ENCODE assay signal across 9 mouse cellular contexts in genomic region chr12:86977833-86978232, GRCm38 (mm10). TPM values are rescaled to one million over a fixed set of nuclear protein-coding genes. Genes with fewer than 3 reads are reported as not detected.
DNase-seq lines count a peak whose midpoint lies in the region; ATAC-seq and TF ChIP-seq lines count a peak whose summit lies in the region.
"Had no signal": no experiment of that assay in that cellular context is flagged by ENCODE, and none has a peak within 500 bp of the region (broad histone marks: within the 10 kb centered on the region; RNA-seq: fewer than 3 reads in every experiment).

No protein-coding gene starts in this region.

- no peak overlapping the region; the same call in 1 of the 2 replicates for H3K4me2 ChIP-seq in kidney, embryonic 14.5 days (replicated peaks; ENCODE audit: low read depth, low read length)
- H3K4me2 ChIP-seq in midbrain, postnatal 0 days (ENCODE audit: low read depth, low read length, poor library complexity, severe bottlenecking) = no peak overlapping the region

- peaks cover 2% of the 10 kb centered on the region for H3K27me3 ChIP-seq in kidney, embryonic 14.5 days (ENCODE audit: control insufficient read depth, insufficient read depth, low read length)
- H3K27me3 ChIP-seq in midbrain, postnatal 0 days (ENCODE audit: insufficient read depth, low read length) = no peaks in the 10 kb centered on the region

- intact Hi-C loops in left cerebral cortex, postnatal 25 days (cut with DNase I) = no loop called here

- peaks cover 7% of the 10 kb centered on the region for H3K4me1 ChIP-seq in kidney, embryonic 14.5 days (ENCODE audit: control insufficient read depth, insufficient read depth, low read length)
- H3K4me1 ChIP-seq in brown adipose tissue, adult 24 weeks (ENCODE audit: control insufficient read depth, insufficient read depth, insufficient read length, low read length) = no peaks in the 10 kb centered on the region
- H3K4me1 ChIP-seq in midbrain, postnatal 0 days (ENCODE audit: insufficient read depth, low read length) = peaks cover 9% of the 10 kb centered on the region

- peak; percentile 63; the same call in 1 of the 2 replicates for ATAC-seq in kidney, embryonic 14.5 days (ENCODE audit: low FRiP score, low TSS enrichment)
- no peak for ATAC-seq in midbrain, postnatal 0 days (ENCODE audit: low FRiP score)

- DNase-seq in kidney, adult 8-10 months = no peak
- DNase-seq in NIH3T3 (ENCODE audit: low read depth) = peak; percentile 92
- peak; percentile 80 to 96 for DNase-seq in left cerebral cortex, postnatal 25 days (ENCODE audit: low spot score in 2 of 2)
- DNase-seq in midbrain, postnatal 0 days (ENCODE audit: low spot score) = no peak
- no peak for DNase-seq in spleen, postnatal 36 days (ENCODE audit: low spot score in 2 of 2)
- no peak for DNase-seq in gastrocnemius, adult 18-20 months (ENCODE audit: low spot score)

- H3K9ac ChIP-seq in kidney, embryonic 14.5 days (ENCODE audit: low read depth, low read length) = no peak overlapping the region
- no peak overlapping the region for H3K9ac ChIP-seq in midbrain, postnatal 0 days (replicated peaks; ENCODE audit: low read length, poor library complexity, severe bottlenecking)

- WGBS in kidney, embryonic 14.5 days = 20% methylated on average over 15 of the region's 15 CpGs
- WGBS in midbrain, postnatal 0 days = 28% methylated on average over 15 of the region's 15 CpGs

- no peak overlapping the region for H3K27ac ChIP-seq in kidney, embryonic 14.5 days (ENCODE audit: low read depth, low read length)
- peak overlapping the region; percentile 55; the same call in 1 of the 2 replicates for H3K27ac ChIP-seq in brown adipose tissue, adult 24 weeks (replicated peaks; ENCODE audit: low read depth, low read length)
- H3K27ac ChIP-seq in midbrain, postnatal 0 days (ENCODE audit: low read depth, low read length) = no peak overlapping the region
- H3K27ac ChIP-seq: macrophage had no signal

- H3K4me3 ChIP-seq in kidney, embryonic 14.5 days (ENCODE audit: low read length) = no peak overlapping the region
- 0 out of 2 replicates have a peak overlapping the region, but pooled peaks have one; percentile 21 for H3K4me3 ChIP-seq in brown adipose tissue, adult 24 weeks (ENCODE audit: insufficient read depth, low read depth, low read length)
- H3K4me3 ChIP-seq in midbrain, postnatal 0 days (ENCODE audit: low read depth, low read length) = no peak overlapping the region

- H3K36me3 ChIP-seq in kidney, embryonic 14.5 days (ENCODE audit: control insufficient read depth, insufficient read depth, low read length) = no peaks in the 10 kb centered on the region
- H3K36me3 ChIP-seq in midbrain, postnatal 0 days (ENCODE audit: insufficient read depth, low read length) = no peaks in the 10 kb centered on the region

- no peaks in the 10 kb centered on the region for H3K9me3 ChIP-seq in kidney, embryonic 14.5 days (ENCODE audit: control insufficient read depth, low read length)
- no peaks in the 10 kb centered on the region for H3K9me3 ChIP-seq in midbrain, postnatal 0 days (ENCODE audit: low read length)

- no peak for TF ChIP-seq CTCF in midbrain, postnatal 0 days (IDR thresholded peaks at IDR 0.05)

RNA-seq across cellular contexts. Expression of gene Zdhhc22, which starts 12.4 kb away (rescaled TPM):
- polyA plus RNA-seq in kidney, embryonic 14.5 days (2014; fragmentation: Nextera tagmentation; extraction: Ambion mirVana) = not detected in 2 replicates
- not detected in 2 replicates for polyA plus RNA-seq in brown adipose tissue, adult 24 weeks (2012; ENCODE audit: insufficient read depth, insufficient read length, missing spikeins)
- total RNA-seq in left cerebral cortex, postnatal 25 days (2021) = 10 to 100 TPM; 51.9 to 54.0 TPM
- total RNA-seq in midbrain, postnatal 0 days (2014; rRNA removed) = 19.4 and 21.9 TPM in 2 replicates
- polyA plus RNA-seq in midbrain, postnatal 0 days (2015; fragmentation: Nextera tagmentation; extraction: Ambion mirVana) = 30.9 and 32.2 TPM in 2 replicates
- not detected for total RNA-seq in gastrocnemius, adult 18-20 months (2021)
- polyA plus RNA-seq: macrophage had no signal

RNA-seq across cellular contexts. Expression of gene Cipc, which starts 31.0 kb away (rescaled TPM):
- polyA plus RNA-seq in kidney, embryonic 14.5 days (2014; fragmentation: Nextera tagmentation; extraction: Ambion mirVana) = 12.6 and 30.4 TPM in 2 replicates
- 15.9 and 16.4 TPM in 2 replicates for polyA plus RNA-seq in brown adipose tissue, adult 24 weeks (2012; ENCODE audit: insufficient read depth, insufficient read length, missing spikeins)
- 10 to 100 TPM; 79.9 to 87.8 TPM for total RNA-seq in left cerebral cortex, postnatal 25 days (2021)
- 65.7 and 77.5 TPM in 2 replicates for total RNA-seq in midbrain, postnatal 0 days (2014; rRNA removed)
- polyA plus RNA-seq in midbrain, postnatal 0 days (2015; fragmentation: Nextera tagmentation; extraction: Ambion mirVana) = 34.6 and 37.6 TPM in 2 replicates
- 10 to 100 TPM; 30.9 to 34.6 TPM for total RNA-seq in gastrocnemius, adult 18-20 months (2021)

RNA-seq across cellular contexts. Expression of gene Tmem63c, which starts 43.3 kb away (rescaled TPM):
- polyA plus RNA-seq in kidney, embryonic 14.5 days (2014; fragmentation: Nextera tagmentation; extraction: Ambion mirVana) = 0.08 TPM in 1 of 2 replicates, not detected in the other
- polyA plus RNA-seq in brown adipose tissue, adult 24 weeks (2012; ENCODE audit: insufficient read depth, insufficient read length, missing spikeins) = not detected in 2 replicates
- total RNA-seq in left cerebral cortex, postnatal 25 days (2021) = 10 to 100 TPM; 42.0 to 45.8 TPM
- 25.4 and 30.1 TPM in 2 replicates for total RNA-seq in midbrain, postnatal 0 days (2014; rRNA removed)
- polyA plus RNA-seq in midbrain, postnatal 0 days (2015; fragmentation: Nextera tagmentation; extraction: Ambion mirVana) = 10.2 and 10.7 TPM in 2 replicates
- total RNA-seq in gastrocnemius, adult 18-20 months (2021) = not detected
- polyA plus RNA-seq: macrophage had no signal

Comparison
In these comparisons a context has a peak if more than half of its experiments do, and no peak if none do; other contexts are left out.
1. DNase-seq: peak in NIH3T3 (single experiment) and left cerebral cortex, postnatal 25 days (2 of 2); none in kidney, adult 8-10 months (0 of 2), midbrain, postnatal 0 days (single experiment), spleen, postnatal 36 days (0 of 2) and gastrocnemius, adult 18-20 months (single experiment).
2. RNA of gene Zdhhc22, which starts 12.4 kb away (total RNA-seq): 51.9 to 54.0 TPM in left cerebral cortex, postnatal 25 days and 19.4 to 21.9 TPM in midbrain, postnatal 0 days; not detected in gastrocnemius, adult 18-20 months; every median in the first group is over 10 times any median in the second.
3. RNA of gene Tmem63c, which starts 43.3 kb away (total RNA-seq): 42.0 to 45.8 TPM in left cerebral cortex, postnatal 25 days and 25.4 to 30.1 TPM in midbrain, postnatal 0 days; not detected in gastrocnemius, adult 18-20 months; every median in the first group is over 10 times any median in the second.